Mouse (Mus musculus): ENCODE results near the gene Capn11.

Gene Capn11

DNA sequence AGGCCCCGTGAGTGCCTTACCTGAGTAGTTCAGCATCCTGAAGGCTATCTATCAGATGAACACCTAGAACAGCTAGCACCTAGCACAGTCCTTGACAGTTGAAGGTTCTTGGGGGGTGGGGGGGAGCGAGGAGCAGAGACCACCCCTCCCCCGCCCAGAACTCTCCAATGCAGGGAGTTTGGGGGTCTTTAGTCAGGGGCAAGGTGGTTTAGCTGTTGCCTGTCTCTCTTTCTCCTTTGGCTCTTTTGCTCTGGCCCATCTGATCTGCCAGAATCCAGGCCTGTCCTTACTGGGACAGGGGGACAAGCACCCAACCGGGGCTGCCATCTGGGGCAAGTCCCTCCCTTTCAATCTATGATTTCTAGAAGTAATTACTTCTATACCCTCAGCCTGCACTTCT, at the start of gene Capn11:
Gene Capn11 (minus strand): TSS at position 101 of the 400 bp plus-strand sequence.
- DNase-seq (ENCODE audit: low spot score in 2 of 2): no peak

DNA sequence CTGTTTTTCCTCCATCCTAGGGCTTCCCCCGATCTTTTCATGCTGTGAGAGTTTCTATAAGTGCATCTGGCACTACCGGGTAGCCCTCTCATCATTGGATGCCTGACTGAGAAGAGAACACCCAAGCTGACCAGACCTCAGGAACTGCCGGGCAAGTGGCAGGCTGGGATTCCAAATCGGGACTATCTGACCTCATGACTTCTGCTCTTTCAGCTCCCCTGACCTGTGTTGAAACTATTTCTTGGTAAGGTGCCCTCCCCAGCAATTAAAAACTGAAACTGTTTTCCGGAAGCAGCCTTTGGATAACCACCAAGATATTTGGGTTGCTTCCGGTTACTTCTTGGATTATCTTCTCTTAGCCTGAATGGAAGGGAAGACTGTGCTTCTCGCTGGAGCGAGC, 49.1 kb upstream of the Capn11 start:
- no peak for DNase-seq (ENCODE audit: low spot score in 2 of 2)

DNA sequence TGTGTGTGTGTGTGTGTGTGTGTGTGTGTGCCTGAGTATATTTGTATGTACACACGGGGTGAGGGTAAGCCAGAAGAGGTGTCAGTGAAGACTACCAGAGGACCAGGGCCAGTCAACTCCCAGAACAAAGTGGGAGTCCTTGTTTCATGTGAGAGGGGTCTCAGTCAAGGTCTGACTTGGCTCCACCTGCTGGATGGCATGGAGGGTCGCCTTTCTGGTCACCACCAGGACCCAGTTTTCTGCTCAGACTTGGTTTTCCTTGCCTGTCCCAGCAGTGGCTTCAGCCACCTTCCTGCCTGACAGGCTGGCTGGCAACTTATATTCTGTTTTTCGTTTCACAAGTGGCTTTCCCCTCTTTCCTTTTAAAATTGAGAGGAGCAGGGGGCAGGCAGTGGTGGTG, 48.3 kb upstream of the Capn11 start:
- no peak for DNase-seq (ENCODE audit: low spot score in 2 of 2)

DNA sequence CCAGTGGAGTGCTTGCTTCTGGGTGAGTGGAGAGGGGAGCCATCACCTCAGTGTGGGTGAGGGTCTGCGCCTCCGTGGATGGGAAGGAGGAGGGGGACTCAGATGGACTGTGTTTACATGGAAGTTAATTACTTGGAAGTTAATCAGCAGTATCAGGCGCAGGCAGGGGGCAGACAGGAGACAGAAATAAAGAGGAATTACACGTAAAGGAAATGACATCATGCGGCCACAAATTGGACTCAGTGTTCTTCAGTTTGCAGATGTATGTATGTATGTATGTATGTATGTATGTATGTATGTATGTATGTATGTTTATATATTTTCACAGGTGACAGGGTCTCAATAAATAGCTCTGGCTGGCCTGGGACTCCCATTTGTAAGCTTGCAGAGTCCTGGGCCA, 47.7 kb upstream of the Capn11 start:
- no peak for DNase-seq (ENCODE audit: low spot score in 2 of 2)

DNA sequence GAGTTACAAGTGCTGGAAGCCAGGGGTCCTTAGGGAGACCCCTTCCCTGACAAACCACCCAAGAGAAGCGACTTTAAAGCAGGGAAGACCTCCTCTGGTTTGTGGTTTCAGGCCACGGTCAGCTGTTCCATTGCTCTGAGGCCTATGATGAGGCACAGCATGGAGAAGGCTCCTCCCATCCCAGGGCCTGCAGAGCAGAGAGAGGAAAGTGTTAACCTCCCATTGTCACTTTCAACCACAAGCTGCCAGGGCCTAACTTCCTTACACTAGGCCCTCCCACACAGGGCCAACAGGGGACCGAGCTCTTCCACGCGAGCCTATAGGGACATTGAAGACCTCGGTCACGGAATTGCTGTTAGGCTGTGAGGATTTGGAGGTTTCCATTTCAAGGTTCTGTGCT, 44.1 kb upstream of the Capn11 start:
- no peak for DNase-seq (ENCODE audit: low spot score in 2 of 2)

DNA sequence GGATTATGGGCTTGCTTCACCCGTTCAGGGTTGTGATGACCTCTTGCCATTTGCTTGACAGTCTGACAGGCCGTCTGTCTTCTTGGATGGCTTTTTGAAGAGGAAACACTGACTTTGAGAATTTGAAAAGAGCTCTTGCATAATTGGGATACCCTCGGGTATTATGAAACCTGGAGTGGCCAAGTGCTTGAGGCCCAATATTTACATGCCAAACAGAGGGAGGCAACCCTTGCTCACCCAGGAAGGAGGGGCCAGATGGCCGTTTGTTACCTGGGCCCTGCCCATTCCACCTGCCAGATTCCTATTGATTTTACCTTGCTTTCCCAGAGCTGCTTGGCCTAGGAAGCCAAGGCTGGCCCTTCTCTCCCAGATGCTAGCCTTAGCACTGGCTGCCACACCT, 43.1 kb upstream of the Capn11 start:
- peak in 1 of 2 experiments; percentile 46 for DNase-seq (ENCODE audit: low spot score in 2 of 2)

DNA sequence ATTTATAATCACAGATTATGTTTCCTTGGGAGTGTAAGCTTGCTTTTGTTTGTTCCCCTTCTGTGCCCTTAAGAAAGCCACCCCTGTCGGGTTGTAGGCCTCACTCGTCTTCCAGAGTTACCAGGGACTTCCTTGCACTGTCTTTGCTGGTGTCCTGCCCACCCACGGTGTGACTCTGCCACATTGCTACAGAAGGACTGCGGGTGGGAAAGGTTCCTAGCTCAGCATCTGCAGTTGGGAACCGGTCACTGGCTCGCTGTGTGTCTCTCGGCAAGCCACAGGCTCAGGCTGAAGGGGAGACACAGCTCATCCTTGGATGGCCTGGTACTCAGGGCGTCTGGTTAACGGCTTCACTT, 42.1 kb upstream of the Capn11 start:
- DNase-seq (ENCODE audit: low spot score in 2 of 2): no peak

DNA sequence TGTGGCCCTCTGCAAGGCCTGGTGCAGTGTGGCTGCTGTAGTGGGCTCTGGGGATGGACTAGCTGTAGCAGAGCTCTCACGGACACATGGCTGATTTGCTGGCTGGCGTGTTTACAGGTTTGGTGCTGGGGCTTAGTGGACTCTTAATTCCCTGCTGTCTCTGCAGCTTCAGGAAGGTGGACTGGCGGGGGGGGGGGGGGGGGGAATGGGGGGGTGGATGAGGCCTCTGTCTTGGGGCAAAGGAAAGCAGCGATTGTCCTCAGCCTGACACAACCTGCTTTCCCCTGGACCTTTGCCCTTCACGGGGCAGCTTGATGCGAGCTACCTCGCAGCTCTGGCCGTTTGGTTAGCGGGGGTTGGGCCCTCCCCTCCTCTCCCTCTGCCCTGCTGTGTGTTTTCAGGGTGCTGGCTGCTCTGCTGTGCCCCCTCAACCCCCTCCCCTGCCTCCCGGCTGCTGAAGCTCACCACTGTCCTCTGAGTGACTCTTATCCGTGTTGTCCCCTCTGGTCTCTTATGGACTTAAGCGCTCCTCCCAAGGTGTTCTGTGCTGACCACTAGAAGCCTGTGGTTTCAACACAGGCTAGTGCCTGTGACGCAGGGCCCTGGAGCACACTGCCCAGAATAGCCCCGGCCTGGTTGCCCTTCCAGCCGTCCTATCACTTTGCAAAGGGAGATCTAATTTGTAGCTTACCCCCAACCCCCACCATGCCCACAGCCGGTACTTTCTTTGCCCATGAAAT, 41.5 kb upstream of the Capn11 start:
- no peak for DNase-seq (ENCODE audit: low spot score in 2 of 2)

DNA sequence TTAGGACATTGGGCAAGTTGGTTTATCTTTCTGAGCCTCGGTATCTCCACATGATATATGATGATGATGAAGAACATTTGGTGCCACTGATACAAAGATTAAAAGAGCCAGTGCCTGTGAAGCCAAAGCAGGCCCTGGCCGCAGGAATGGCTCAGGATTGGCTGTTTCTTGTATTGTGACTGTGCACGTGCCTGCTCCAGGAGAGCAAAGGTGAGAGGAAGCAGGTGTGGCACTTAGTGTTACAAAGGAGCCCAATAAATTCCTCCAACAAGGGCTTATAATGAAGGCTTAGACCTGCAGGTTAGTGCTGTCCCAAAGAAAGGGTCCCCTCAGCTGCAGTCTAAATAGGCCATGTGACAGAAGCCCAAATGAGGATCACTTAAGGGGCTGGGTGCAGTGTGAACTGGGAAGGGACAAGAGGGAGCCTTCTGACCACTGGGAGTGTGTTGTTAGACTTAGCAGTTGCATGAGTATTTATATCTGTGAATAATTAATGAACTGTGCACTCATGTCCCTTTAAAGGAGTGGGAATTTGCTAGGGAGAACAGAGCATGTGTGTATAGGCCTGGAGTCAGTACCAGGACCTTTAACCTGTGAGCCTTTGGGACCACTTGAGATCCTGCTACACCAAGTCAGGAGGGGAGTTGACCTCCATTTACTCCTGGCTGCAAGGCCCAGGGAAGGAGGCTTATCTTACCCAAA, 40.1 kb upstream of the Capn11 start:
- DNase-seq (ENCODE audit: low spot score in 2 of 2): no peak

DNA sequence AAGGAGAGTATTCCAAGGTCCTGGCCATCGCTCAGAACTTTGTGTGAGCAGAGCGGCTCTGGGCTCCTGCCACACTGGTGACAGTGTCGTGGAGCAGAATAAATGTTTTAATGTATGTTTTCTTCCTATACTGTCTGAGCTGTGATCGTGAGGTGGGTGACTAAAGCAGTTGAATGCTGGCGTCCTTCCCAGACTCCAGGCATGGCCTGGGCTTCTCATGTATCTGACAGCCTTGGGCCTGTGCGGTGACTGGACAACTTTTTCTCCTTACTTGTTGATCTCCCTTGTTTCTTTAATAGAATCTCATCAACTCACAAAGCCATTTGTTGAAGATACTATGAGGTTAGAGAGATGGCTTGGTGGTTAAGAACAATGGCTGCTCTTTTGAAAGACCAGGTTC, 39.2 kb upstream of the Capn11 start:
- no peak for DNase-seq (ENCODE audit: low spot score in 2 of 2)

DNA sequence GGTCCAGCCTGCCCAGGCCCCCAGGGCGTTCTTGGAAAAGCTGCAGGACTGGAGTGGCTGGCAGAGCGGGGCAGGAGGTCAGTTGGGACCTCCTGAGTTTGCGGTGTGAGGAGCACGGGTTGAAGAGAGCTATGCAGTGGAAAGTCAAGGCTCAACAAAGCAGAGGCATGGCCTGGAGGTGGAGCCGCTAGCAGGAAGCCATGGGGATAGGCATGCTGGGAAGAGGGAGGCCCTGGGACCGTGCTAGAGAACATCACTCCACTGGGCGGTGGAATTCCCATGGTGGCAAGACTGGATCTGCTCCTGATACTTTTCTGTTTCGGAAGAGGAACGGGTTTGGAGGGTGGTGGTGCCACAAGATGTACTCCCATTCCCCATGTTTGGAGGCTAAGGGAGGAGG, 37.9 kb upstream of the Capn11 start:
- no peak for DNase-seq (ENCODE audit: low spot score in 2 of 2)

DNA sequence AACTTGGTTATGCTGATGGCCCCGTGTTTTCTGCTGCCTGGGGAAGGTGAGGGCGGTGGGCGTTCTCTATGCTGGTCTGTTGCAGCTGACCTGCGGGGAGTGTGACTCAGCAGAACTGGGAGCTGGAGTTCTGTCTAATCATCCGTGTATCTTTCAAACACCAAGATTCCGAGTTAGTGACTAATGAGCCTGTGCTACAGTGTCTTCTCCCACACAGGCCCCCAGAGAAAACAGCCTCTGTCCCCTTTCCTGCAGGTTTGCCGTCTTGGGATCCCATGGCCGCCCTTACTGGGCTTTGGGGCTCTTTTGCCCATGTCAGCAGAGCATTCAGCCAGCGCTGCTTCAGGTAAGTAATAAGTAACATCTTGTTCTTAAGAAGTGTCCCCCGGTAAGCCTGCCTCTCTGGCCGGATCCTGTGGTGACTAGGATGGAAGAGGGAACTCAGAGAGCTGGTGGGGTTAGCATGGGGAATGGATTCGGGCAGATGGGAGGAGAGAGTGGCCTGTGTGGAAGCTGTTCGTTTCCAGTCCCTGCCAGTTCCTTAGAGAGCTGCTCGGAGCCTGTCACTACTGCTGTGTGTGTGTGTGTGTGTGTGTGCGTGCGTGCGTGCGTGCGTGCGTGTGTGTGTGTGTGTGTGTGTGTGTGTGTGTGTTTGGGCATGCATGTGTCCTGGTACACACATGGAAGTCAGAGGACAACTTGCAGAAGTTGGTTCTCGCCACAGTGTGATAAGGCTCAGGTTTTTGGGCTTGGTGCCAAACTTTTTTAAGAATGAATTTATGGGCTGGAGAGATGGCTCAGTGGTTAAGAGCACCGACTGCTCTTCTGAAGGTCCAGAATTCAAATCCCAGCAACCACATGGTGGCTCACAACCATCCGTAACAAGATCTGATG, 36.3 kb upstream of the Capn11 start:
- DNase-seq (ENCODE audit: low spot score in 2 of 2): no peak

DNA sequence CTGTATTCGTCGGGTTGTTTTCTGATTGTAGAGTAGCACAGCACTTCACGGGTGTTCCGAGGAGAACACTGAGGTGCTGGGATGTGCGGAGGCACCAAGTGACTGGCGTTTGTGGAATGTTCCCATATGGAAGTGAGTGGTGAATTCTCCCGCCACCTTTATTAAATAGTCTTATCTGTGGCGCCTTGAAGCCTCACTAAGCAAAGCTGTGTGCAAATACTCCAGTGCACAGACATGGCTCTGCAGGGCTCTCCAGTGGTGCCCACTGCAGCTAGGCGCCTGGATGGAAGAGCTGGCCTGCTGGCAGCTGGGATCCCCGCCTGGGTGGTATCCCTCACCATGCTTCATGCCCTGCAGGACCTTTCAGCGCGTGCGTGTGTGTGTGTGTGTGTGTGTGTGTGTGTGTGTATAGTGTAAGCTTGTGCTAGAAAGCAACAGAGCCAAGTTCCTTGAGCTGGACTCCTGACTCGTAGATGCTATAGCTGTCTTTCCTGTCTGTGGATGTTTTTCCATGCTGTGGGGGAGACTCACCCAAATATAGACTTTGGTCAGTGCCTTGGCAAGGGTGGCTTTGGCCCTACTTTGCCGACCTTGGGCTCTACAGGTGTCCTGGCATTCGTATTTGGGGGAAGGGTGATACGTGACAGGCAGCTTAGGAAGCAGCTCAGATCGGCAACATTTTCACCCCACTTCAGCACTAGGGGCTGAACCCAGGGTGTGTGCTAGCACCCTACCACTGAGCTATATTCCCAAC, 34.9 kb upstream of the Capn11 start:
- no peak for DNase-seq (ENCODE audit: low spot score in 2 of 2)

DNA sequence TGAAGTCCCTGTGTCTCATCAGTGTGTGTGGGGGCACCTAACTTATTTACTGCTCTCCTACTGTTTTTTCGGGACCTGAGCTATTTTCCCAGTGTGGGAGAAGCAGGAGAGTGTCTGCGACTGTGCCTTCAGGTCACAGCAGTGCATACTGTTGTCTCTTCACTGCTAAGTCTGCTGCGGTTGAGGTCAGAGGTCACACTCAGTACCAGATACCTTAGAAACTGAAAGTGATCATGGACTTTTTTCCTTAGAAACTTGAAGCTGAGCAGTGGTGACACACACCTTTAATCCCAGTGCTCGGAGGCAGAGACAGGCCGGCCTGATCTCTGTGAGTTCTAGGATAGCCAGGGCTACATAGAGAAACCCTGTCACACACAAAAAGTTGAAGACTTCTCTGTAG, 33.0 kb upstream of the Capn11 start:
- DNase-seq (ENCODE audit: low spot score in 2 of 2): no peak

DNA sequence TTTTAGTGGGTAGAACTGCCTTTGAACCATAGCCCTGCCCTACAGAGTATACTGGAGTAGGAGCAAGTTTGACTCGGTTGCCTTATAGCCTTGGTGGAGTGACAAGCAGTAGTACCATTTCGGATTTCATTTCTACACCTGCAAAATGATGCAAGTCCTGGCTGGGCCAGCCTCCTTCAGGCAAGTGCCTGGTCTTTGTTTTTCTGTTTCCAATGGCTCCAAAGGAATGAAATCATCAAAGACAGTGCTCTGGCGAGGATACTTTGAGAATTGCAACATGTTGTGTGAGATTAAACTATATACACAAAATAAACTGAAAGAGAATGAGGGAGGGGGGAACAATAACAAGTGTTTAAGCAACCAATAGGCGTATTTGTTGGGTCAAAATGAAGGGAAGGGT, 30.9 kb upstream of the Capn11 start:
- DNase-seq (ENCODE audit: low spot score in 2 of 2): no peak

DNA sequence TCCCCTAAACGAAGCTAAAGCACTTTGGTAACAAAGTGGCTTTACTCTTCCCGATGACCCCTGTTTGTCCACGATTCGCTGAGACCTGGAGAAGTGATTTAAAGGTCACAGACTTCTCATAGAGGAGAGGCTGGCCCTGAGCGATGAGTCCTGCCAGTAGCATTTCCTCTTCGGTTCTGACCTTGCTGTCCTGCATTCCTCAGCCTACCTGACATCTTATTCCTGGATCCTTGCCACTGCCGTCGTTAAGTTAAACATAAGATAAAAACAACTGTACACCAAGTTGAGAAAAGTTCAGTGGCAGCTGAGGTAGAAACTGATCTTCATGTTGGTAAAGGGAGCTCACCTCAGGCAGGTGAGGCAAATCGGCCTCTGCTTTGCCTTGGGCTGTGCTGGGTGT, 30.0 kb upstream of the Capn11 start:
- peak in 1 of 2 experiments; percentile 28 for DNase-seq (ENCODE audit: low spot score in 2 of 2)

DNA sequence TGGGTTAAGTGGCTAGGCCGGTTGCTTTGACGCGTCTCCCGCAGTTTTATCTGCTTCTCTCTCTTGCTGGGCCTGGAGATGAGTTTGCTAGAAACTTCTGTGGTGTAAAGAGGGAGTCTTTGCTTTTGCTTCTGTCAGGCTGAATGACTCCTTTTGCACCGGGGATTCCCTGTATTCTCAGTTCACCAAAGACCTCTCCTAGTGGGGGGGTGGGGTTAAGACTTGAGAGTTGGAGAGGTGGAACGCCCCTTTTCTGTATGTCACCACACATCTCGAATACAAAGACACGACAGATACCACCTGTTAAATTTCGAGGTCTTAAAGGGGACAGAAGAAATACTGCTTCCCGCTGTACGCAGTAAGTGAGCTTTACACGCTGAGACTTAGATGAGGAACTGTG, 27.6 kb upstream of the Capn11 start, which contains the start of gene Tmem63b:
Gene Tmem63b (minus strand): TSS at position 190 of the 400 bp plus-strand sequence.
- no peak for DNase-seq (ENCODE audit: low spot score in 2 of 2)

DNA sequence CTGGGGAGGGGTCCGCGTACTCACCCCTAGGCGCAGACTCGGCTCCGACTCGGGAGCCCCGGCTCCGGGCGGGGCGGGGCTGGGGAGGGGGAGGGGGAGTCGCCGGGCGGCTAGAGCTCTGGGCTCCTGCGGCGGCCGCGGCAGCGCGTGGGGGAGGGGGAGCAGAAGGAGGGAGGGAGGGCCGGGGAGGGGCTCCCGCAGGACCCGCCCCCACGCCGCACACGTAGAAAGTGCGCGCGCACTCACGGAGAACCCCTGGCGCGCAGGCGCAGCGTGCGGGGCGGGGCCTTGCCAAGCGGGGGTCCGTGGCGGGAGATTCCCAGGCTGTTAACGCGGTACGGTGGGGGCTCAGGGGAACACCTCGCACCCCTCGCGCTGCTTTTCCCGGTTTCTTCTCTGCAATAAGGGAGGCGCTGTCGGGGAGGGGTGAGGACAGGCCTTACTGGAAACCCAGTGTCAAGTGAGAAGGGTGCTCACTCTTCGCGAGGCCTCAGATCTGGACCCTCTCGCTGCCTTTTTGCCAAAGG, 27.0 kb upstream of the Capn11 start, which contains the start of gene Mrpl14:
Gene Mrpl14 (plus strand): TSS at position 230 of the 527 bp plus-strand sequence.
- peak; percentile 83 to 90 for DNase-seq (ENCODE audit: low spot score in 2 of 2)

DNA sequence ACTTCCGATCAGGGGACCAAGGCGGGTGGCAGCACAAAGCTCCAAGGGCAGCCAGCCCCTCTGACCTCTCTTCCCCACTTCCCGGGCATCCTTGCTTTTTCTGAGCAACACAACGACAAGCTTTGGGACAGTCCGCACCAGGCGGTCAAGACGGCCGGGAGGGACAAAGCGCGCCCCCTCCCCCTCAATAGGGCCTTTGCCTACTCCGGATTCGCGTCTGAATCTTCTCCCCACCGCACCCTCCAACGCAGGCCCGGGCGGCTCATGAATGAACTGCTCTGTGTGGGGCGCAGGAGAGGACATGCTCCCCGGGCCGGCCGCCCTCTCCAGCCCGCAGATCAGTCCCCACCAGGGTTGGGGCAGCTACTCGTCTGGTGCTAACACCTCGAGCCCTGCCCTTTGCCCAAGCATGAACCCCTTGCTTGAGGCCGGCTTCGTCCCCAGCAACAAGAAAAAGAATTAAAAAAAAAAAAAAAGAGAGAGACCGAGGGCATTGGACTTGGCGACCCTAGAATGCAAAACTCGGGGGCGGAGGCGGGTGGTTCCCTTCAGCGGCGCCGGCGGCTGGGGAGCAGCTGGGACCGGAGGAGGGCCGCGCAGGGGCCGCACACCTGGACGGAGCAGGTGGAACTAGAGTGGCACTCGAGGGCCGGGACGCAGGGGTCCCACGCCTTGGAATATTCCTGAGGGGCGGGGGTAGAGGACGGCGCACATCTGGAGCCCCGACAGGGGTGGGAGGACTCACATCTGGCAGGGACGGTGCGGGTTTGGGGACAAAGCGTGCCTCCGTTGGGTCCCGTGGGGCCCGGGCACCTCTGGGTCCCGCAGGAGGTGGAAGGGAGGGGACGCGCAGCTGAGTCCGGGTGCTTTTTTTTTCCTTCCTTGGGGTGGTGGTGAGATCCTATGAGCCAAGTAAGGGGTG, 26.3 kb upstream of the Capn11 start:
- DNase-seq (ENCODE audit: low spot score in 2 of 2): peak; percentile 35 to 74

DNA sequence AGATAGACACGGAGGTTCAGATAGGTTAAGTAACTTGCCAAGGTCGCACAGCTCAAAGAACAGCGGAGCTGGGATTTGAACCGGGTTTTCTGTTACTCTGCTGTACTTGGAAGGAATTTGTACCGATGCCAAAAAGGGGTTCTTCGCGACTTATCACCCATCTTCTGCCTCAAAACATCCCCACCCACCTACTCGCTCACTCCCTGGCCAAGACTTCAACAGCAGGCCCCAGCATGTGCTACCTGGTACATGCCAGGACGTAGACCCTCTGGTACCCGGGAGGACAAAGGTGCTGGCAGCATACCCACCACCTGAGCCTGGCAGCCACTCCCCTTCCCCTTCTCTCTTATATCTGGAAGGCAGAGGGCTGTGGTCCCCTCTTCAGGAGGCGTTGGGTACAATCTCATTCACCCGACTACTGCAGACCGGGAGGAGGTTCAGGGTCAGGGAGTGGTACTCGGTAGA, 25.6 kb upstream of the Capn11 start:
- DNase-seq (ENCODE audit: low spot score in 2 of 2): peak; percentile 50 to 54

All from urinary bladder, adult 18-20 months (tissue).